Mouse (Mus musculus) intestine, postnatal 0 days (tissue): ENCODE data around the gene Camta1. TPM values are rescaled to one million over a fixed set of nuclear protein-coding genes. Genes with fewer than 3 reads are reported as not detected.

Experiments used
- ATAC-seq: fragments of 200-750 bp; cut with Nextera tagmentation; 2 replicates; pipeline ENCODE4 v1.8.0; 2017; ENCODE audit warnings: mild to moderate bottlenecking, moderate TSS enrichment, moderate library complexity
- H3K27ac ChIP-seq: fragments of 300-500 bp; sonication (generic); 2 replicates; pipeline ENCODE4 v1.5.1; 2014; ENCODE audit warnings: mild to moderate bottlenecking, low read depth, low read length, moderate library complexity
- H3K27me3 ChIP-seq: fragments of 300-500 bp; sonication (generic); replicated peaks from 2 replicates; pipeline ENCODE4 v1.6.1; 2014; ENCODE audit warnings: low read length, mixed read lengths; ENCODE audit not compliant: control insufficient read depth, insufficient read depth
- H3K36me3 ChIP-seq: fragments of 300-500 bp; sonication (generic); 2 replicates; pipeline ENCODE4 v1.6.1; 2014; ENCODE audit warnings: mild to moderate bottlenecking, moderate library complexity; ENCODE audit not compliant: control insufficient read depth, insufficient read depth
- H3K4me1 ChIP-seq: fragments of 300-500 bp; sonication (generic); replicated peaks from 2 replicates; pipeline ENCODE4 v1.6.1; 2014; ENCODE audit warnings: antibody characterized with exemption, low read length, mixed read lengths; ENCODE audit not compliant: control insufficient read depth, insufficient read depth
- H3K4me2 ChIP-seq: fragments of 300-500 bp; sonication (generic); replicated peaks from 2 replicates; pipeline ENCODE4 v1.6.1; 2014; ENCODE audit warnings: low read depth, mild to moderate bottlenecking, moderate library complexity
- H3K4me3 ChIP-seq: fragments of 300-500 bp; sonication (generic); 2 replicates; pipeline ENCODE4 v1.5.1; 2014; ENCODE audit warnings: low read depth, low read length
- H3K9ac ChIP-seq: fragments of 300-500 bp; sonication (generic); 2 replicates; pipeline ENCODE4 v1.6.1; 2014; ENCODE audit warnings: mild to moderate bottlenecking, low read depth, low read length
- H3K9me3 ChIP-seq: fragments of 300-500 bp; sonication (generic); 2 replicates; pipeline ENCODE4 v1.6.1; 2016; ENCODE audit warnings: mixed run types; ENCODE audit not compliant: control insufficient read depth
- CTCF ChIP-seq: sonication (generic); IDR thresholded peaks from 2 replicates; pipeline ENCODE4 v1.5.1; 2016; ENCODE audit warnings: low read depth, mild to moderate bottlenecking, control low read depth, antibody characterized with exemption, moderate library complexity
- whole genome bisulfite sequencing: fragments of 180-500 bp; shearing (Covaris S2); extraction: QIAGEN DNeasy Blood & Tissue Kit; methylation state at CpG from one replicate; pipeline ENCODE4 v1.1.7; 2014; 5-methylcytosine and 5-hydroxymethylcytosine counted together
- polyA plus RNA-seq: library from polyadenylated mRNA; unstranded; fragments of >200 nt; fragmentation: Nextera tagmentation; extraction: Ambion mirVana; gene quantifications from 2 replicates; pipeline ENCODE4 v1.2.1, GENCODE M21; 2015

Camta1 gene
- polyA plus RNA-seq, 1 experiment from 2014 or later = 54.1 TPM

GRCm38 (mm10) chr4:151756400-151756799 is 105.3 kb downstream of the Camta1 start:
- no peak for ATAC-seq
- no peaks in the 10 kb centered on the region for H3K9me3 ChIP-seq
- no peak overlapping the region for H3K27ac ChIP-seq
- H3K36me3 ChIP-seq = no peaks in the 10 kb centered on the region
- H3K4me3 ChIP-seq = no peak overlapping the region
- no peak overlapping the region for H3K9ac ChIP-seq
- H3K27me3 ChIP-seq = no peaks in the 10 kb centered on the region
- H3K4me2 ChIP-seq = no peak overlapping the region
- no peaks in the 10 kb centered on the region for H3K4me1 ChIP-seq
- TF ChIP-seq CTCF = no peak
- WGBS = 53% methylated on average over 10 of the region's 10 CpGs

DNA sequence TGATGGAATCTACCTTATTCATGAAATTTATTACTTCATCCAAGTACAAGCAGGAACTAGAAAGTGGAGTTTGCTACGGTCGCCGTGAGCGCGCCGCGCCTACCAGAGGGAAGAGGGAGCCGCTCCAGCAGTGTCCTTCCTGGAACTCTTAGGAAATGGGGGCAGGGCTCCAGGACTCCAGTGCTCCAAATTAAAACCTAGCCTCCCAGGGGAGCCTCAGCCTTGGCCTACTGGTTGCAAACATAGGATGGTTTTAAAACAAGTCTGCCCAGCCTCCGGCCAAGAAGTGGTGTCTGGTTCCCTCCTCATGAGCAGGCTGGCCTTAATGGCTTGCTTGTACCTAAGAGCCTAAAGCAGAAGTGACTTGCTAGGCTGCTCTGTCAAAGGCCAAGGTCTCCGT is 108.4 kb downstream of the Camta1 start:
- Histone ChIP-seq H3K4me3 (no peak overlapping the region), H3K27ac (no peak overlapping the region), H3K9ac (no peak overlapping the region), H3K27me3 (no peaks in the 10 kb centered on the region), H3K9me3 (no peaks in the 10 kb centered on the region), H3K36me3 (no peaks in the 10 kb centered on the region), H3K4me2 (no peak overlapping the region), H3K4me1 (no peaks in the 10 kb centered on the region)
- TF ChIP-seq CTCF = no peak
- ATAC-seq = no peak
- WGBS = 77% methylated on average over 10 of the region's 10 CpGs

DNA sequence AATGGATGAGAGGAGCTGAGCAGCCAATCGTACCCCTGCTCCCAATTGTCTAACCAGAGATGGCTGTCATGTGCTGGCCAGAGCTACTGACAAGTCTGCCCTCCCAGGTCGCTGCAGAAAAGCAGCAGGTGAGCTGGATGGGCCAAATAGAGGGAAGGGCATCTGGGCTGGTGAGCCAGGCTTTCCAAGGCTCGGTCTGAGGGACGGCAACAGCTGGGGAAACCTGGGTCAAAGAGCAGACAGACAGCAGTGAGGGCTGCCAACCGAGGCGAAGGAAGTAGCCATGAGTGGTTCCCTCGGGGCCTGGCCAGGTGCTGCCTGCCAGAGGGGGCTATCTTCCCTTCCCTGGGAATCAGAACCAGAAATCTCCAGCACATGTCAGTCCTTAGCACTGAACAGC is 109.1 kb downstream of the Camta1 start:
- H3K4me2 ChIP-seq = no peak overlapping the region
- no peaks in the 10 kb centered on the region for H3K9me3 ChIP-seq
- no peak overlapping the region for H3K9ac ChIP-seq
- H3K4me3 ChIP-seq = no peak overlapping the region
- no peaks in the 10 kb centered on the region for H3K27me3 ChIP-seq
- H3K4me1 ChIP-seq = no peaks in the 10 kb centered on the region
- no peaks in the 10 kb centered on the region for H3K36me3 ChIP-seq
- no peak for ATAC-seq
- TF ChIP-seq CTCF = no peak
- no peak overlapping the region for H3K27ac ChIP-seq
- 60% methylated on average over 7 of the region's 7 CpGs for WGBS

DNA sequence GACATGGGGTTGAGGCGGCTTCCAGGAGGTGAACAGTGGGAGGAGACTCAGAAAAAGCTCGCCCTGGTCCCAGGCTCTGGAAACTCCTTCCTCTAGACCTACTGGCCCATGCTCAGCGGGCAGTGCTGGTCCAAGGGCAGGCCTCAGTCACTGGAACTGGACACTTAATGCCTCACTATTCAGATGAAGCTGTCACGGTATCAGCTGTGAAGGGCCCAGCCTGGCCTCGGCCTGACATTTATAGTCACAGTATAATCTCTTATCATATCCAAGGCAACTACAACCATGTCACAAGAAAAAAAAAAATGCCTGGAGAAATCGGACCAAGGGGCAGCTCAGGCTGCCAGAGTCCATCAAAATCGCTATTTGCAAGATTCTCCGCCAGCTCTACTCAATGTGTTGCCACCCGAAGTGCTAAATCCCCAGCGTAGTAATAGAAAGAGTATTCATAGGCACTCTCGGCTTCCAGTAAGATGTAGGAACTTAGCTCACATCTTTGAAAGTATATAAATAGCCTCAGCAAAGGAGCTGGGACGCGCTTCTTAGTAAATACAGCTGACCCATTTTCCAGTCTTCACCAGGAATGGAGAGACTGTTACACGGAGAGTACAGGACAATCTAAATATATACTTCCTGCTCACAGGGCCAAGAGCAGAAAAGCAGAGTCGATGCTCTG is 110.3 kb downstream of the Camta1 start:
- WGBS = 72% methylated on average over 15 of the region's 15 CpGs
- no peaks in the 10 kb centered on the region for H3K4me1 ChIP-seq
- no peak overlapping the region for H3K4me3 ChIP-seq
- no peaks in the 10 kb centered on the region for H3K36me3 ChIP-seq
- H3K27ac ChIP-seq = no peak overlapping the region
- no peak overlapping the region for H3K9ac ChIP-seq
- H3K4me2 ChIP-seq = no peak overlapping the region
- no peaks in the 10 kb centered on the region for H3K9me3 ChIP-seq
- H3K27me3 ChIP-seq = no peaks in the 10 kb centered on the region
- no peak for TF ChIP-seq CTCF
- ATAC-seq = no peak

- TF ChIP-seq CTCF = no peak
- WGBS = 77% methylated on average over 6 of the region's 6 CpGs
- Histone ChIP-seq H3K4me1 (no peaks in the 10 kb centered on the region), H3K27ac (no peak overlapping the region), H3K36me3 (no peaks in the 10 kb centered on the region), H3K9me3 (no peaks in the 10 kb centered on the region), H3K27me3 (no peaks in the 10 kb centered on the region), H3K4me3 (no peak overlapping the region), H3K9ac (no peak overlapping the region), H3K4me2 (no peak overlapping the region)
- no peak for ATAC-seq
These were observed 114.0 kb downstream of the Camta1 start for GRCm38 (mm10) chr4:151747723-151748122.

DNA sequence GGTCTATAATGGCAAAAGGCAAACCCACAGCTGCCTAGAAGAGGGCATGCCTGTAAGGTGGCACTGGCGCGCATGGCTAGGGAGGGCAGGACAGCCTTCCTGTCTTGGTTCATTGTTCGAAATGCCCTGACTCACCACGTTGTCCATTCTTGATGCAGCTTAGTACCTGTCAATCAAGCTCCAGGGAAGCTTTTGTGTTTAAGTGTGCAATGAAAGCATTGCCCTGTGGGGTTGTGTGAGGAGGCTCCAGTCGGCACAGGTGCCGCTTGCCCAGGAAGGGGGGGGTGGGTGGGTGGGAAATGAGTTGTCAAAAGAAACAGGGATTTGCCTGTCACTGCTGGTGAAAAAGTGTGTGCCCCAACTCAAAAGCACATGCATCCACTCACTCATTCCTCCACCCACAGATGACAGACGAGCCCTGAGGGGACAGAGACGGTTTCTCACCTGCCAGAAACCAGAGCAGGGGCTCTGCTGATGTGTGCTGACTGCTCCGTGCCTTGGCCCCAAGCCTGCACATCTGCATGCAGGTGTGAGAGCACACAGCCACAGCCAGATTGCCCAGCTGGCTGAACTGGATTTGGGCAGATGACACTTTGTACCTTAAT is 115.6 kb downstream of the Camta1 start:
- Histone ChIP-seq H3K27me3 (no peaks in the 10 kb centered on the region), H3K4me2 (no peak overlapping the region), H3K9ac (no peak overlapping the region), H3K4me1 (no peaks in the 10 kb centered on the region), H3K36me3 (no peaks in the 10 kb centered on the region), H3K4me3 (no peak overlapping the region), H3K9me3 (no peaks in the 10 kb centered on the region), H3K27ac (no peak overlapping the region)
- 82% methylated on average over 9 of the region's 9 CpGs for WGBS
- TF ChIP-seq CTCF = no peak
- no peak for ATAC-seq
